Mouse (Mus musculus): Measurements from ENCODE around the gene Cntn6.

Cntn6 gene

GRCm38 (mm10) chr6:104492490-104493431, at the start of gene Cntn6:
Gene Cntn6 (plus strand): TSS chr6:104492790.
- DNase-seq = peak; percentile 3 to 10

GRCm38 (mm10) chr6:104443731-104444130, 48.9 kb upstream of the Cntn6 start:
- DNase-seq = no peak

- no peak for DNase-seq
Measured at GRCm38 (mm10) chr6:104470706-104471105, 21.9 kb upstream of the Cntn6 start.

GRCm38 (mm10) chr6:104479242-104479641, 13.3 kb upstream of the Cntn6 start:
- DNase-seq = peak; percentile 3 to 7

GRCm38 (mm10) chr6:104493459-104493858, 869 bp downstream of the Cntn6 start:
- DNase-seq = no peak

GRCm38 (mm10) chr6:104495801-104496200, 3.2 kb downstream of the Cntn6 start:
- no peak for DNase-seq

GRCm38 (mm10) chr6:104563993-104564392, 71.4 kb downstream of the Cntn6 start:
- no peak for DNase-seq

- no peak for DNase-seq
Measured at GRCm38 (mm10) chr6:104569564-104569963, 77.0 kb downstream of the Cntn6 start.

- DNase-seq = no peak
Measured at GRCm38 (mm10) chr6:104588028-104588427, 95.4 kb downstream of the Cntn6 start.

GRCm38 (mm10) chr6:104600838-104601397, 108.3 kb downstream of the Cntn6 start:
- DNase-seq = no peak

GRCm38 (mm10) chr6:104602894-104603293, 110.3 kb downstream of the Cntn6 start:
- no peak for DNase-seq

GRCm38 (mm10) chr6:104603371-104603770, 110.8 kb downstream of the Cntn6 start:
- DNase-seq = peak; percentile 3

- no peak for DNase-seq
Measured at GRCm38 (mm10) chr6:104605214-104605613, 112.6 kb downstream of the Cntn6 start.

GRCm38 (mm10) chr6:104653518-104653917, 160.9 kb downstream of the Cntn6 start:
- no peak for DNase-seq

- DNase-seq = no peak
Measured at GRCm38 (mm10) chr6:104668701-104669100, 176.1 kb downstream of the Cntn6 start.

- no peak for DNase-seq
Measured at GRCm38 (mm10) chr6:104674249-104674648, 181.7 kb downstream of the Cntn6 start.

- DNase-seq = no peak
Measured at GRCm38 (mm10) chr6:104679809-104680495, 187.4 kb downstream of the Cntn6 start.

GRCm38 (mm10) chr6:104687980-104688379, 195.4 kb downstream of the Cntn6 start:
- DNase-seq = no peak

GRCm38 (mm10) chr6:104688439-104689125, 196.0 kb downstream of the Cntn6 start:
- DNase-seq = no peak

GRCm38 (mm10) chr6:104728571-104728970, 236.0 kb downstream of the Cntn6 start:
- no peak for DNase-seq

GRCm38 (mm10) chr6:104734256-104734655, 241.7 kb downstream of the Cntn6 start:
- no peak for DNase-seq

GRCm38 (mm10) chr6:104738999-104739398, 246.4 kb downstream of the Cntn6 start:
- no peak for DNase-seq

- DNase-seq = no peak
Measured at GRCm38 (mm10) chr6:104758125-104758524, 265.5 kb downstream of the Cntn6 start.

All from kidney, postnatal 4 days (tissue).